Mouse (Mus musculus) CH12.LX (cell line): Measurements from ENCODE around the gene Bpifc. TPM values are rescaled to one million over a fixed set of nuclear protein-coding genes. Genes with fewer than 3 reads are reported as not detected.

Source experiments
- DNase-seq: peaks from one replicate; pipeline ENCODE4 v3.0.0-alpha.2; 2013; ENCODE audit errors: extremely low read depth
- H3K27ac ChIP-seq: 2 replicates; pipeline ENCODE4 v1.5.1; 2012; ENCODE audit warnings: low read depth, mild to moderate bottlenecking, control low read depth, moderate library complexity; ENCODE audit not compliant: insufficient read depth
- H3K27me3 ChIP-seq: replicated peaks from 2 replicates; pipeline ENCODE3; 2012; ENCODE audit warnings: inconsistent platforms
- H3K36me3 ChIP-seq, 2 experiments: replicated peaks in 1 of 2; 2 replicates each; pipeline versions ENCODE3 to v1.6.1; 2012; ENCODE audit warnings: inconsistent platforms in 1 of 2, low read length in 1 of 2, mild to moderate bottlenecking in 1 of 2, mixed read lengths in 1 of 2, moderate library complexity in 1 of 2; ENCODE audit not compliant: control insufficient read depth in 1 of 2, insufficient read depth in 1 of 2
- H3K4me1 ChIP-seq, 2 experiments: 2 replicates each; pipeline ENCODE4 v1.6.1; 2012; ENCODE audit warnings: inconsistent platforms in 1 of 2, moderate library complexity in 1 of 2; ENCODE audit not compliant: insufficient read depth in 2 of 2, control insufficient read depth in 1 of 2
- H3K4me2 ChIP-seq: 2 replicates; pipeline ENCODE4 v1.6.1; 2012; ENCODE audit warnings: low read depth, mild to moderate bottlenecking, control low read depth; ENCODE audit not compliant: poor library complexity, insufficient read depth, severe bottlenecking
- H3K4me3 ChIP-seq, 3 experiments: fragments of 150-350 bp in 1 of 3; sonication (generic) in 1 of 3; replicated peaks in 1 of 3; 2 replicates each; pipeline versions ENCODE3 to v1.5.1; 2011 to 2012; ENCODE audit warnings: low read depth in 2 of 3, low read length in 2 of 3, mild to moderate bottlenecking in 2 of 3, moderate library complexity in 2 of 3, control low read depth in 1 of 3, improper control_type of control experiment in 1 of 3, inconsistent platforms in 1 of 3, mixed read lengths in 1 of 3; ENCODE audit not compliant: poor library complexity in 1 of 3
- H3K79me2 ChIP-seq: replicated peaks from 2 replicates; pipeline ENCODE4 v1.6.1; 2012; ENCODE audit warnings: mild to moderate bottlenecking, moderate library complexity; ENCODE audit not compliant: control insufficient read depth, poor library complexity, insufficient read depth, severe bottlenecking; ENCODE audit errors: extremely low read depth
- H3K9ac ChIP-seq: 2 replicates; pipeline ENCODE4 v1.6.1; 2012; ENCODE audit warnings: low read depth, mild to moderate bottlenecking, control low read depth, moderate library complexity; ENCODE audit not compliant: insufficient read depth
- H3K9me3 ChIP-seq: replicated peaks from 2 replicates; pipeline ENCODE3; 2012; ENCODE audit warnings: low read length, inconsistent platforms, mixed read lengths
- BHLHE40 ChIP-seq: IDR thresholded peaks from 2 replicates; pipeline ENCODE4 v1.6.1; 2011; ENCODE audit warnings: mild to moderate bottlenecking, low read depth, low read length, improper control_type of control experiment
- CHD2 ChIP-seq: IDR thresholded peaks from 2 replicates; pipeline ENCODE4 v1.6.1; 2011; ENCODE audit warnings: low read length, improper control_type of control experiment
- E2F4 ChIP-seq: IDR thresholded peaks from 2 replicates; pipeline ENCODE4 v1.6.1; 2011; ENCODE audit warnings: low read depth, low read length, improper control_type of control experiment; ENCODE audit not compliant: insufficient replicate concordance
- ELF1 ChIP-seq: IDR thresholded peaks from 2 replicates; pipeline ENCODE4 v1.6.1; 2014; ENCODE audit warnings: low read depth, mild to moderate bottlenecking, inconsistent platforms, low read length, improper control_type of control experiment
- GABPA ChIP-seq: IDR thresholded peaks from 2 replicates; pipeline ENCODE4 v1.6.1; 2012; ENCODE audit warnings: low read depth, low read length, improper control_type of control experiment, inconsistent platforms; ENCODE audit not compliant: insufficient replicate concordance
- JUN ChIP-seq: IDR thresholded peaks from 2 replicates; pipeline ENCODE4 v1.6.1; 2011; ENCODE audit warnings: low read depth, mild to moderate bottlenecking, low read length, improper control_type of control experiment, moderate library complexity; ENCODE audit not compliant: insufficient read depth
- MAX ChIP-seq: IDR thresholded peaks from 2 replicates; pipeline ENCODE4 v1.6.1; 2011; ENCODE audit warnings: low read length, improper control_type of control experiment
- NELFE ChIP-seq: IDR thresholded peaks from 2 replicates; pipeline ENCODE4 v1.6.1; 2011; ENCODE audit warnings: low read depth, low read length, improper control_type of control experiment
- NRF1 ChIP-seq: IDR thresholded peaks from 2 replicates; pipeline ENCODE4 v1.6.1; 2014; ENCODE audit warnings: low read depth, mild to moderate bottlenecking, inconsistent platforms, low read length, improper control_type of control experiment, moderate library complexity
- PAX5 ChIP-seq: IDR thresholded peaks from 2 replicates; pipeline ENCODE4 v1.6.1; 2012; ENCODE audit warnings: low read length, inconsistent platforms, mixed read lengths
- POLR2A ChIP-seq: IDR thresholded peaks from 2 replicates; pipeline ENCODE4 v1.6.1; 2011; ENCODE audit warnings: low read depth, mild to moderate bottlenecking, improper control_type of control experiment, low read length
- POLR2AphosphoS2 ChIP-seq: IDR thresholded peaks from 2 replicates; pipeline ENCODE4 v1.6.1; 2011; ENCODE audit warnings: low read depth, low read length, improper control_type of control experiment
- RAD21 ChIP-seq: IDR thresholded peaks from 2 replicates; pipeline ENCODE4 v1.6.1; 2011; ENCODE audit warnings: low read depth, mild to moderate bottlenecking, low read length, improper control_type of control experiment, moderate library complexity
- TBP ChIP-seq: conservative IDR thresholded peaks from 2 replicates; pipeline ENCODE4 v1.6.1; 2011; ENCODE audit warnings: low read depth, low read length, improper control_type of control experiment
- USF2 ChIP-seq: conservative IDR thresholded peaks from 2 replicates; pipeline ENCODE4 v1.6.1; 2011; ENCODE audit warnings: low read depth, low read length, improper control_type of control experiment
- ZC3H11A ChIP-seq: IDR thresholded peaks from 2 replicates; pipeline ENCODE4 v1.6.1; 2012; ENCODE audit warnings: low read depth, mild to moderate bottlenecking, inconsistent platforms, low read length, improper control_type of control experiment
- ZKSCAN1 ChIP-seq: IDR thresholded peaks from 2 replicates; pipeline ENCODE4 v1.6.1; 2012; ENCODE audit warnings: low read depth, inconsistent platforms, low read length, improper control_type of control experiment, borderline replicate concordance
- ZNF384 ChIP-seq: IDR thresholded peaks from 2 replicates; pipeline ENCODE4 v1.6.1; 2012; ENCODE audit warnings: low read depth, low read length, improper control_type of control experiment, inconsistent platforms
- dilution Hi-C: fragments of 300-500 bp; cut with MboI; formaldehyde crosslinking; loops from 2 replicates; pipeline ENCODE4 v1.14.3; 2020; ENCODE audit warnings: low sequenced_read_pairs; ENCODE audit not compliant: extremely low pct_unique_long_range_greater_than_20kb, extremely low pct_ligation_motif_present
- in situ Hi-C: fragments of 300-500 bp; cut with MboI; formaldehyde crosslinking; loops from 3 replicates; pipeline ENCODE4 v1.14.3; 2019; ENCODE audit warnings: low sequenced_read_pairs, low pct_ligation_motif_present, low pct_unique_long_range_greater_than_20kb, mixed read lengths
- polyA plus RNA-seq: library from polyadenylated mRNA; unstranded; fragments of >175 nt; gene quantifications from 2 replicates; pipeline ENCODE4 v1.2.1, GENCODE M21; 2012; ENCODE audit warnings: low read depth; ENCODE audit not compliant: insufficient read length
- total RNA-seq, 2 experiments: library from RNA; depleted of rRNA; stranded (reverse); fragments of 300-350 nt in 1 of 2; fragments of >200 nt in 1 of 2; gene quantifications; 2 replicates each; pipeline ENCODE4 v1.2.3; 2012 to 2014

Gene Bpifc
- total and polyA plus RNA-seq, 3 experiments, result not detected

DNA sequence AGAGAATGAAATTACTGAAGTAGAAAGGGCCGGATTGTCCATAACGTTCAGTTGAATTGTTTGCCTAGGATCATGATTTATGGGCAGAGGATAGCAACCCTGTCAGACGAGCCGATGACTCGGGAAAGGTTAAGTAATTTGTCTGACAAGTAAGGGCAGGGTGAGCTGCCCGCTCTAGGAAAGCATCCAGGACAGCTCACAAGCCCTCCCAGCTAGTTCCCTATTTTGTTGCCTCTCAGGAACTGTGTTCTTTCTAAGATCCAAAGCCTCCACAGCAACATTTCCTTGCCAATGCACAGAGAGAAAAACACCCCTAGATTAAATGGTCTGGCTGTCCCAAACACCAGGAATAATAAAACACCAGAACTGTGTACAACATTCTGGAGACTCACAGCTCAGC lies 1.1 kb downstream of the Bpifc start:
- no peak overlapping the region for H3K9ac ChIP-seq
- dilution Hi-C loops, result no loop called here
- peaks cover 7% of the 10 kb centered on the region for H3K27me3 ChIP-seq
- no peak overlapping the region for H3K27ac ChIP-seq
- H3K4me1 ChIP-seq, result no peaks in the 10 kb centered on the region
- no peak overlapping the region for H3K4me2 ChIP-seq
- no peak overlapping the region for H3K4me3 ChIP-seq
- in situ Hi-C loops, result no loop called here
- H3K9me3 ChIP-seq, result no peaks in the 10 kb centered on the region
- no peaks in the 10 kb centered on the region for H3K36me3 ChIP-seq
- no peaks in the 10 kb centered on the region for H3K79me2 ChIP-seq
- TF ChIP-seq ELF1, result no peak
- no peak for TF ChIP-seq PAX5
- no peak for TF ChIP-seq GABPA
- TF ChIP-seq POLR2A, result no peak
- TF ChIP-seq ZNF384, result no peak
- no peak for TF ChIP-seq E2F4
- no peak for TF ChIP-seq TBP
- TF ChIP-seq BHLHE40, result no peak
- no peak for DNase-seq

DNA sequence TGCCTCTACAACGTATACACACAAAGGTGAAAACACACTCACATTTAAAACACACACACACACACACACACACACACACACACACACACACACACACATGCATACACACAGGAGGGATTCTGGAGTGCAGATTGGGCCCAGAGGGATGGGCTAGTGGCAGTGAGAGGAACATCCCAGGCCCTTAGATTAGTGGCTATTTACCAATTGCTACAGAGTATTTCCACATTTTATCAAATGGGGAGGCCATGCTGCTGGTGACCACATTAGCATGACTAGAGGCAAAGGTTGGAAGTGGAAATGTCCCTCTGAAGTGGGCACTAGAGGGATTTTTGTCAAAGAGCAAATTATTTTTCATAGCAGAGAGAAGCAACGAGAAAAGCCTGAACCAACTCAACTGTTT lies 2.0 kb downstream of the Bpifc start:
- TF ChIP-seq NRF1 (no peak), JUN (no peak)
- Histone ChIP-seq H3K36me3 (no peaks in the 10 kb centered on the region), H3K9ac (no peak overlapping the region), H3K4me3 (no peak overlapping the region), H3K4me1 (no peaks in the 10 kb centered on the region), H3K9me3 (no peaks in the 10 kb centered on the region), H3K79me2 (no peaks in the 10 kb centered on the region), H3K27me3 (peaks cover 7% of the 10 kb centered on the region), H3K27ac (no peak overlapping the region), H3K4me2 (no peak overlapping the region)
- dilution Hi-C loops, result no loop called here
- in situ Hi-C loops, result no loop called here
- DNase-seq, result no peak

DNA sequence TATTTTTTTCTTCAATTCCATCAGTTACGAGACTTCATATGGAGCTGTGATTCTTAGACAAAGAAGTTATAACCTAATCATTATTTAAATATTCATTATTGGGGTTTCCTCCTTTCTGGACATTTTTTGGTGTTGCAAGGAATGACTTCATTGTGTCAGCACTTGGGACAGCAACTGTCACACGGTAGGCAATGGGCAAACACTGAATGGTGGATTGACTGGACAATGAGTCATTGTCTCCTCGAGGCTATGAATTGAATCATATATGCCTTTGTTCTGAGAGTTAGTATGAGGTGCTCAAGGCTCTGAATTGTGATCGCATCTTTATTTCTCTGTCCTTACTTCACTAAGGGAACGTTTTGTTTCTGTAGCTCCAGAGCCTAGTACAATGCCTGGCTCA lies 5.2 kb downstream of the Bpifc start:
- no peaks in the 10 kb centered on the region for H3K79me2 ChIP-seq
- in situ Hi-C loops (no loop called here), dilution Hi-C loops (no loop called here)
- H3K36me3 ChIP-seq, result no peaks in the 10 kb centered on the region
- no peak overlapping the region for H3K9ac ChIP-seq
- no peaks in the 10 kb centered on the region for H3K4me1 ChIP-seq
- H3K27me3 ChIP-seq, result peaks cover 4% of the 10 kb centered on the region
- no peak for DNase-seq
- H3K4me3 ChIP-seq, result no peak overlapping the region
- no peaks in the 10 kb centered on the region for H3K9me3 ChIP-seq
- TF ChIP-seq NELFE (no peak), ZKSCAN1 (no peak), JUN (no peak), TBP (no peak), CHD2 (no peak), RAD21 (no peak), PAX5 (no peak), USF2 (no peak), GABPA (no peak), ELF1 (no peak), MAX (no peak), ZC3H11A (no peak), POLR2AphosphoS2 (no peak)
- TF ChIP-seq, all 38 proteins: peak for 0
- no peak overlapping the region for H3K4me2 ChIP-seq
- no peak overlapping the region for H3K27ac ChIP-seq
